Mouse (Mus musculus) midbrain, embryonic 10.5 days (tissue): Measurements from ENCODE around the gene Ptrhd1. TPM values are rescaled to one million over a fixed set of nuclear protein-coding genes. Genes with fewer than 3 reads are reported as not detected.
A peak's percentile ranks its signal among the peaks of the same experiment; 100 is the strongest.

Experiments used
- DNase-seq: peaks from one replicate; pipeline ENCODE4 v3.0.0-alpha.2; 2017; ENCODE audit warnings: low spot score
- H3K27ac ChIP-seq: fragments of 300-500 bp; sonication (generic); replicated peaks from 2 replicates; pipeline ENCODE4 v1.5.1; 2016; ENCODE audit warnings: mild to moderate bottlenecking
- H3K27me3 ChIP-seq: fragments of 300-500 bp; sonication (generic); 2 replicates; pipeline ENCODE4 v1.6.1; 2016; ENCODE audit warnings: low read depth, mild to moderate bottlenecking; ENCODE audit not compliant: poor library complexity, severe bottlenecking
- H3K36me3 ChIP-seq: fragments of 300-500 bp; sonication (generic); 2 replicates; pipeline ENCODE4 v1.6.1; 2016; ENCODE audit warnings: mild to moderate bottlenecking, moderate library complexity
- H3K4me1 ChIP-seq: fragments of 300-500 bp; sonication (generic); 2 replicates; pipeline ENCODE4 v1.6.1; 2016
- H3K4me3 ChIP-seq: fragments of 300-500 bp; sonication (generic); 2 replicates; pipeline ENCODE4 v1.5.1; 2016; ENCODE audit warnings: mild to moderate bottlenecking, moderate library complexity
- H3K9me3 ChIP-seq: fragments of 300-500 bp; sonication (generic); replicated peaks from 2 replicates; pipeline ENCODE4 v1.6.1; 2016; ENCODE audit warnings: mild to moderate bottlenecking
- WGBS: fragments of 180-500 bp; shearing (Covaris S2); methylation state at CpG from one replicate; pipeline ENCODE4 v1.1.7; 2016; 5-methylcytosine and 5-hydroxymethylcytosine counted together
- polyA plus RNA-seq: library from polyadenylated mRNA; unstranded; fragments of >200 nt; fragmentation: Nextera tagmentation; extraction: Ambion mirVana; gene quantifications from 2 replicates; pipeline ENCODE4 v1.2.1, GENCODE M21; 2016

Ptrhd1 gene
- polyA plus RNA-seq, 1 experiment from 2014 or later, result 5.9 TPM

DNA sequence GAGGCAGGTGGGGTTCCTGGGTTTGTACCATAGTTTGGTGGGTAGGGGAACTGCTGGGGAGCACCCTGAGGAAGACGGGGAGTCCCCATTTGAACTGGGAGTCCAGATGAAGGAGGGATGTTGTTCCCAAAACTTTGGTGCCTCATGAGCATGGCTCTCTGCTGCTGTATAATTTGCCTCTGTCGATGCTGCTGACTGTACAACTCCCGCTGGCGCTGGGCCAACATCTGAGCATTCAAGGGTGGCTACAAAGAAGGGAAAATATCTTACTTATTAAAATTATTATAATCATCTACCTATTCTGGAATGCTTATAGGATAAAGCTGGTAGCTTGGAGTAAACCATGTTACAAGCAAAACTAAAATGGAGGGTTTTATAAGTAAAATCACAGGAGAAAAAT is 33.9 kb downstream of the Ptrhd1 start:
- Histone ChIP-seq H3K4me3 (no peak overlapping the region), H3K4me1 (no peaks in the 10 kb centered on the region), H3K36me3 (peaks cover 32% of the 10 kb centered on the region), H3K27ac (no peak overlapping the region), H3K9me3 (no peaks in the 10 kb centered on the region), H3K27me3 (no peaks in the 10 kb centered on the region)
- 97% methylated on average over 4 of the region's 4 CpGs for WGBS
- DNase-seq, result no peak

DNA sequence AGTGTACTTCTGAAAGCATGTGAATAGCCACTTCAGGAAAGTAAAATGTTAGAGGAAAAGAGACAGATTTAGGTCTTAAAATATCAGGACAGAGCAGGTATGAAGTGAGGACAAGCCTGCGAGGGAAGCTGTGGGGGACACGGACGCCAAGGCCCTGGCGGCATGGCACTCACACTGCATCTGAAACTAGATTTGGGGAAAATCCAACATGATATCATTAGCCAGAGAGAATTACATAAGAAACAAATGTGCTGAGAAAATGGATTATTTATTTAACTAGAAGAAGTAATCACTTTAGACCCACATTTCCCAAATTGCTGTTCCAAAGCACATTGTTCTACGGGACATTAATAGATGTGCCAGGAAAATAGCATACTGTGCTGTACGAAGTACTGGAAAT is 37.3 kb downstream of the Ptrhd1 start:
- no peaks in the 10 kb centered on the region for H3K4me1 ChIP-seq
- no peaks in the 10 kb centered on the region for H3K27me3 ChIP-seq
- 94% methylated on average over 6 of the region's 6 CpGs for WGBS
- H3K27ac ChIP-seq, result no peak overlapping the region
- H3K9me3 ChIP-seq, result no peaks in the 10 kb centered on the region
- DNase-seq, result no peak
- H3K36me3 ChIP-seq, result peaks cover 44% of the 10 kb centered on the region
- H3K4me3 ChIP-seq, result no peak overlapping the region

DNA sequence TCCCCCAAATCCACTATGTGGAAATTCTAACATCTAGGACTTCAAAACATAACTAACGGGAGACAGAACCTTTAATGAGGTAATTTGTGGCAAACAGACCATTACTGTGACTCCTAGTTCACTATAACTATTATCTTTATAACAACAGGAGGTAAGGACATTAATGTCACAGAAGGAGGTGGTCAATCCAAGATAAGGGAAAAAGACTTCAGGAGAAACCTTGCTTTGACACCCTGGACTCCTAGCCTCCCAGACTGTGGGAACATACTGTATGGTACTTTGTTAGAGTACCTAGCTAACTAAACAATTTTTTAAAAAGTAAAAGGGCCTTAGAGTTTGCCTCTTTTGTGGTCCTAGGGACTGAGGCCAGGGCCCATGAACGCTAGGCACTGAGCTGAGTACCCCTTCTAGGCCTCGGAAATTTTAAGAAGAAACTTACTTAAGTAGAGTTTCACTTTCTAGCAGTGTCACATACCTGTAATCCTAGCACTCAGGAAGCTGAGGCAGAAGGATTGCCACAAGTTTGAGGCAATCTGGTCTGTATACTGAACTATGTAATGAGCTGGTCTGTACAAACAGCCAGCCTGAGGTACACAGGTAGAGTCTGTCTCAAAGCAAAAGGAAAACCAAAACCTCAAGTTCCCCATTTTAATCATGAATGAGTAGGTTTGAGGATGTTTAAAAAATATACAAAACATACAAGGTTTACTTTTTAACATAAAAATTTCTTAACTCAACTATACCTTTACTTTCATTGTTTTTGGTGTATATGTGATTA is 45.3 kb downstream of the Ptrhd1 start:
- Histone ChIP-seq H3K4me1 (no peaks in the 10 kb centered on the region), H3K27ac (no peak overlapping the region), H3K9me3 (no peaks in the 10 kb centered on the region), H3K27me3 (no peaks in the 10 kb centered on the region), H3K36me3 (peaks cover 10% of the 10 kb centered on the region), H3K4me3 (no peak overlapping the region)
- WGBS, result 92% methylated on average over 3 of the region's 3 CpGs
- no peak for DNase-seq

DNA sequence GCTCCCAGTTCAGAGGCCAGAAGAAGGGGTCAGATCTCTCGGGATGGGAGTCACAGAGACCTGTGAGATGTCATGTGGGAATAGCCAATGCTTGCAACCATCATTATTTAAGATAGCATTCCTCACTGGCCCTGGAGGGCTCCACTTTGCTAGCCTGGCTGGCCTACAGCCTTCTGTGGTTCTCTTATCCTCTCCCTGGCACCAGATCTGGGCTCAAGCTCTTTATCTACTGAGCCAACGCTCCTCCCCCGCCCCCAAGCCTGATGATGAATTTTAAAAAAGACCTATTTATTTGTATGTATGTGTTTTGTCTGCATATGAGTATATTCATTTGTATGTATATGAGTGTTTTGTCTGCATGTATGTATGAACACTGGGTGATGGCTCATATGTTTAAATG is 46.1 kb downstream of the Ptrhd1 start:
- Histone ChIP-seq H3K27ac (no peak overlapping the region), H3K9me3 (no peaks in the 10 kb centered on the region), H3K36me3 (peaks cover 4% of the 10 kb centered on the region), H3K27me3 (no peaks in the 10 kb centered on the region), H3K4me1 (no peaks in the 10 kb centered on the region), H3K4me3 (no peak overlapping the region)
- DNase-seq, result no peak
- WGBS, result 94% methylated on average over 3 of the region's 3 CpGs

DNA sequence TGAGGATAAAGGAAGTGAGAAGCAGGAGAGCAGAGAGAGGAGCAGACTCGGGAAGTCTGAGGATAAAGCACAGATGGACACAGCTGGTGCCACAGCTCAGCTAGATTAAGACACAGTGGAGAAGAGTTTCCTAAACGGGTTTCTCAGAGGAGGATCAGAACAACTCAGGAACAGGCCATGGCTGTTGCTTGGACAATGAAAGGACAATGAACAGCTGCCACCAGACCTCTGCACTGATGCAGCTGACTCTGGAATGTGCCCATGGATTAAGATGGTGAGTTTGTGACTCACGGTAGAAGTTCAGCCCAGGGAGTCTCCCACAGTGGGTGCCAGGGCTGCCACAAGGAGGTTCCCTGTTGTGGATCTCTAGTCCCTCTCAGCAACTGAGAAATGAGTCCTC is 51.4 kb downstream of the Ptrhd1 start:
- peaks cover 3% of the 10 kb centered on the region; the same call in 1 of the 2 replicates for H3K4me1 ChIP-seq
- no peak for DNase-seq
- 0 out of 2 replicates have a peak overlapping the region, but pooled peaks have one; percentile 28 for H3K27ac ChIP-seq
- 0 out of 2 replicates have a peak, but pooled peaks cover 4% of the 10 kb centered on the region for H3K36me3 ChIP-seq
- 23% methylated on average over 3 of the region's 3 CpGs for WGBS
- no peak overlapping the region for H3K4me3 ChIP-seq
- H3K27me3 ChIP-seq, result no peaks in the 10 kb centered on the region
- H3K9me3 ChIP-seq, result no peaks in the 10 kb centered on the region

Other genes starting within 250 kb of the Ptrhd1 start
- 8.4 and 13.4 TPM in 2 replicates for gene Efr3b, start 195.1 kb upstream of the Ptrhd1 start, polyA plus RNA-seq
- gene Dnajc27, start 151.4 kb upstream of the Ptrhd1 start, polyA plus RNA-seq, result 11.6 and 13.6 TPM in 2 replicates
- 4.6 and 4.8 TPM in 2 replicates for gene Adcy3, start 100.9 kb upstream of the Ptrhd1 start, polyA plus RNA-seq
- gene Cenpo, start 267 bp downstream of the Ptrhd1 start, polyA plus RNA-seq, result 21.6 and 23.5 TPM in 2 replicates
- gene Ncoa1, start 243.2 kb downstream of the Ptrhd1 start, polyA plus RNA-seq, result 2.3 and 3.0 TPM in 2 replicates